Mouse (Mus musculus) brain, embryonic 18.5 days (tissue): ENCODE measurements at regions not wholly inside any gene's neighbourhood (a gene's known extent, or its start where the extent isn't known, plus 50 kb on each side); places are given as distances from the start of the nearest gene placed in this dataset.

Experiments
- DNase-seq: peaks from one replicate; pipeline ENCODE4 v3.0.0-alpha.2; 2012; ENCODE audit warnings: low read depth, low spot score

DNA sequence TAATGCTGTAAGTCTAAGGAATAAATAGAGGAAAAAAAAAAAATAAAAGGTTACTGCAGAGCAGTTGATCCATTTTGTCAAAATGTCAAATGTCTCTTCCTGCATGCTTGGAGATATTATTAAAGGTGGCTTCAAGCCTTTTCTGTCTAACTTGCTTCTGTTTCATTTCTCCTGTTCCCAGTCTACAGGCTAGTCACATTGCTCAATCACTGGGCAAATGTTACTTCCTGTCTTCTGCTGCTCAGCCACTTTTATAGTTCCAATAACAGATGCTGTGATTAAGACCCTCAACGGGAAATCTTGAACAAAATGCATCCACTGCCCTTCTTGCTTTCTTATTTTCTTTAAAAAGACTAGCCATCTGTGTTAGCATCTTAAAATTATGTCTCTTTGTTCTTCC, 1445.2 kb upstream of the Pcdh17 start:
- no peak for DNase-seq

DNA sequence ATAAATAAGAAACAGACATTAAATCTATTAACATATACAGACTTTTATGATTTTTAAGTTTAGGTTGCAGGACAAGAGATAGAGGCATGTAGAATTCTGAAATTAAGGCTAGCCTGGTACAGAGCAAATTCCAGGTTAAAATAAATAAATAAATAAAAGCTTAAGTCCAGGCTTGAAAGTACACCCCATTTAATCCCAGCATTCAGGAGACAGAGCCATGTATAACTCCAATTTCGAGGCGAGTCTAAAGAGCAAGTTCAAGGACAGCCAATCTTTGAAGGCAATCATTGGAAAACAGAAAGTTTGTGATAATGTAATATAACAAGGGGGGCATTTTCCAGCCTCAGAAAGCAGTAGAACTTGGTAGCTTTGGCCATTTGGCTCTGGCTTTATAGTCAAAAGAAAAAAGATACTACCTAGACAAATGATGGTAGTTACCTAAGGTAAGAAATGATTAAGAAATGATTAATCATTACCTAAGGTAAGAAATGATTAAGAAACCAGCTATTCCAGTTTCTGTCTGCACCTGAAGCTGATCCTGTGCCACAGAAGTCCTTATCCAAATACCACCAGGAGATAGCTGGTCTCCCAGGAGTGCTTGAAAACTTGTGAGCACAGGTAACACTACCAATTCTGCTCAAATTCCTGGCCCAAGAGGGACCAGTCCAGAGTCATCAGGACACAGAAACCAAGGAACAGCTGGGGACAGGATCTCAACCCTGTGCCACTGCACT, 1441.0 kb upstream of the Pcdh17 start:
- no peak for DNase-seq

DNA sequence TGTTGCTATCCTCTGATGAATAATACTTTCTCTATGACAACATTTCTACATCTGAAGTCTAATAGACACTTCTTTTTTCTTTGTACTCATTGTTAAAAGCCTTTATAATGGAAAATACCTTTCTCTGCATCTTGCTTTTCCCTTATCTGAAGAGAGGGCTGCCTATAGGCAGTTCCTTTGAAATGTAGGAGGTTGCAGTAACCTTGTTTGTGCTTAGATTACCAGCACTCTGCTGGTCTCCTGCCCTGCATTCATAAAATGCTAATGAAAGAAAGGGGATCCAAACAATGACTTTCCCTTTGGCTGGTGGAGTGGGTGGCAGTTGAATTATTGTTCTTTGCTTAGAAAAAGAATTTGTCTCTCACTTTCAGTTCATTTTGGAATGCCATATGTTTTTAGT, 1434.8 kb upstream of the Pcdh17 start:
- DNase-seq = no peak

DNA sequence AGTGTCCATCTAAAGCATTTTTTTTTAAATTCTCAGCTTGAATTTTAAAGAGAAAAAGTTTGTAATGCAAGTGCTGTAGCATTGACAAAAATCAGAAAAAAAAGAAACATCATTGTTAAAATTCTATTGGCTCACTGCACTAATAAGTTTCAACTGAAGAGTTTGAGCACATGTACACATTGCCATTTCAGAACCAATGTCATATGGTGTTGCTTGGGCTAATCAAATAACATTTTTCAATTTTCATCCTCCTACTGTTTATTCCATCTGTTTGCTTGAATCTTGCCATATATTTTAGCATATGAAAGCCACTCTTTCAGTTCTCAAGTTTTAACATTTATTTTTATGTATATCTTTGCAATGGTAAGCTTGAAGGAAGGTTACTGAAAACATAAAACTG, 1421.5 kb upstream of the Pcdh17 start:
- DNase-seq = peak; percentile 40
